ENCODE assay signal across 18 mouse cellular contexts in genomic region chr1:51538836-51539235, GRCm38 (mm10).
"Had no signal": no experiment of that assay in that cellular context is flagged by ENCODE, and none has a peak within 500 bp of the region (broad histone marks: within the 10 kb centered on the region; RNA-seq: fewer than 3 reads in every experiment).

No protein-coding gene starts in this region.

- H3K4me2 ChIP-seq: limb, embryonic 12.5 days; limb, embryonic 15.5 days; liver, embryonic 11.5 days; lung, embryonic 14.5 days; midbrain, embryonic 12.5 days; midbrain, embryonic 15.5 days; neural tube, embryonic 12.5 days; neural tube, embryonic 15.5 days had no signal

- H3K4me1 ChIP-seq: limb, embryonic 12.5 days; limb, embryonic 15.5 days; midbrain, embryonic 12.5 days; midbrain, embryonic 15.5 days; neural tube, embryonic 12.5 days; neural tube, embryonic 15.5 days had no signal

- ATAC-seq: liver, postnatal 0 days; midbrain, embryonic 15.5 days had no signal

- H3K27me3 ChIP-seq: limb, embryonic 12.5 days; limb, embryonic 15.5 days; midbrain, embryonic 12.5 days; midbrain, embryonic 15.5 days; neural tube, embryonic 12.5 days; neural tube, embryonic 15.5 days had no signal

- H3K9ac ChIP-seq: limb, embryonic 12.5 days; limb, embryonic 15.5 days; liver, embryonic 14.5 days; liver, postnatal 0 days; lung, embryonic 14.5 days; midbrain, embryonic 12.5 days; midbrain, embryonic 15.5 days; neural tube, embryonic 12.5 days; neural tube, embryonic 15.5 days had no signal

- H3K9me3 ChIP-seq: limb, embryonic 12.5 days; limb, embryonic 15.5 days; midbrain, embryonic 12.5 days; midbrain, embryonic 15.5 days; neural tube, embryonic 12.5 days; neural tube, embryonic 15.5 days had no signal

- DNase-seq: kidney, adult 8-10 months; layer of hippocampus, postnatal 36 days; left cerebral cortex, postnatal 4 days; liver, postnatal 0 days; thymus, adult 2 months; thymus, postnatal 14 days; thymus, postnatal 4 days had no signal

- H3K27ac ChIP-seq: layer of hippocampus, adult 2 months; left cerebral cortex, adult 2 months; limb, embryonic 12.5 days; limb, embryonic 15.5 days; liver, embryonic 14.5 days; midbrain, embryonic 12.5 days; midbrain, embryonic 15.5 days; neural tube, embryonic 12.5 days; neural tube, embryonic 15.5 days had no signal

- H3K4me3 ChIP-seq: layer of hippocampus, adult 2 months; left cerebral cortex, adult 2 months; limb, embryonic 12.5 days; limb, embryonic 15.5 days; midbrain, embryonic 12.5 days; midbrain, embryonic 15.5 days; neural tube, embryonic 12.5 days; neural tube, embryonic 15.5 days had no signal

- H3K36me3 ChIP-seq: limb, embryonic 12.5 days; limb, embryonic 15.5 days; midbrain, embryonic 12.5 days; midbrain, embryonic 15.5 days; neural tube, embryonic 12.5 days; neural tube, embryonic 15.5 days had no signal
